Mouse (Mus musculus) heart, embryonic 15.5 days (tissue): Measurements from ENCODE around the gene Panx3. TPM values are rescaled to one million over a fixed set of nuclear protein-coding genes. Genes with fewer than 3 reads are reported as not detected.
A peak's percentile ranks its signal among the peaks of the same experiment; 100 is the strongest.

Source experiments
- ATAC-seq: fragments of 200-750 bp; cut with Nextera tagmentation; replicated peaks from 2 replicates; pipeline ENCODE4 v1.8.0; 2017; ENCODE audit warnings: low read depth, moderate TSS enrichment; ENCODE audit not compliant: insufficient number of reproducible peaks, insufficient read depth, low FRiP score
- H3K27ac ChIP-seq: fragments of 300-500 bp; sonication (generic); 2 replicates; pipeline ENCODE4 v1.5.1; 2015; ENCODE audit warnings: mild to moderate bottlenecking, inconsistent platforms
- H3K27me3 ChIP-seq: fragments of 300-500 bp; sonication (generic); 2 replicates; pipeline ENCODE4 v1.6.1; 2015; ENCODE audit warnings: inconsistent platforms
- H3K36me3 ChIP-seq: fragments of 300-500 bp; sonication (generic); 2 replicates; pipeline ENCODE4 v1.6.1; 2015; ENCODE audit warnings: mild to moderate bottlenecking, inconsistent platforms
- H3K4me1 ChIP-seq: fragments of 300-500 bp; sonication (generic); replicated peaks from 2 replicates; pipeline ENCODE4 v1.6.1; 2015; ENCODE audit warnings: inconsistent platforms
- H3K4me2 ChIP-seq: fragments of 300-500 bp; sonication (generic); 2 replicates; pipeline ENCODE4 v1.6.1; 2015; ENCODE audit warnings: inconsistent platforms, mild to moderate bottlenecking, moderate library complexity
- H3K4me3 ChIP-seq: fragments of 300-500 bp; sonication (generic); 2 replicates; pipeline ENCODE4 v1.5.1; 2015; ENCODE audit warnings: mild to moderate bottlenecking, inconsistent platforms
- H3K9ac ChIP-seq: fragments of 300-500 bp; sonication (generic); 2 replicates; pipeline ENCODE4 v1.6.1; 2015; ENCODE audit warnings: mild to moderate bottlenecking, inconsistent platforms
- H3K9me3 ChIP-seq: fragments of 300-500 bp; sonication (generic); replicated peaks from 2 replicates; pipeline ENCODE4 v1.6.1; 2016; ENCODE audit warnings: inconsistent platforms
- WGBS: fragments of 180-500 bp; shearing (Covaris S2); methylation state at CpG from one replicate; pipeline ENCODE4 v1.1.7; 2015; ENCODE audit warnings: mixed read lengths; 5-methylcytosine and 5-hydroxymethylcytosine counted together
- polyA plus RNA-seq: library from polyadenylated mRNA; unstranded; fragments of >200 nt; fragmentation: Nextera tagmentation; extraction: Ambion mirVana; gene quantifications from 2 replicates; pipeline ENCODE4 v1.2.1, GENCODE M21; 2015

Panx3 gene
- polyA plus RNA-seq, 1 experiment from 2014 or later, result 0.08 TPM

DNA sequence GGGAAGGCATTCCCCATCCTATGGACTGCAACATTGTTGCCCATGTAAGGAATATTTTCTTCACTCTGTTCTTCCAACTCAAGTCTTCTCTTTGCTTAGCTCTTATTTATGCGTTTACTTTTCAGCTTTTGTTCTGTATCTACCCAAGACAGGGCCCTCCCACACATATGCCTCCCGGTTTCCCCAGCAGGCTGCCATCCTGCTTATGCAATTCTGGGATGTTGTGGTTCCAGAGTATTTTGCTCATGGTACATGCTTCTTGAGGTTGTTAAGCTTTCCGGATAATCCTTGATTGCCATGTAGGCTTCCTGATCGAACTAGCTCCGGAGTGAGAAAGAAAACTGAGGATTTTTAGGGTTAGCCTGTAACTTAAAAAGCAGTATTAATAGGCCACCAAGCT, 53.8 kb downstream of the Panx3 start:
- ATAC-seq, result no peak
- Histone ChIP-seq H3K9me3 (no peaks in the 10 kb centered on the region), H3K9ac (no peak overlapping the region), H3K4me1 (peaks cover 9% of the 10 kb centered on the region), H3K27ac (no peak overlapping the region), H3K4me3 (no peak overlapping the region), H3K36me3 (no peaks in the 10 kb centered on the region), H3K4me2 (no peak overlapping the region), H3K27me3 (no peaks in the 10 kb centered on the region)
- WGBS, result 71% methylated on average over 5 of the region's 5 CpGs

DNA sequence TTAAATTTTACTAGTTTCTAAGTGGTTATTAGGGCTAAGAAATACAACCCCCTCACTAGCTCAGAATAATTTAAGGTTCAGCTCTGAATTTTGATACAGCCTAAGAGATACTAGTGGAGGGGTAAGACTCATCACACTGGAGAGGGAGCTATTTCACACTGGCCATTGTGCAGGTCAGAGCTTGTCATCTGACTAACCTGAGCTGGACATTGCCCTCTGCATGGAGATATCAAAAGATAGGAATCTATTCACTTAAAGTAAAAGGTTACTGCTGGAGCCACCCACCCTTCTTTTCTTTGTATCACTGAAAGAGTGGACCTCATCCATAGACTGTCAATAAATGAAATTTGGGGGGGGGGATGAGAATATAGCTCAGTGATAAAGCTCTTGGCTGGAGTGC, 54.7 kb downstream of the Panx3 start:
- Histone ChIP-seq H3K4me1 (peaks cover 9% of the 10 kb centered on the region), H3K36me3 (no peaks in the 10 kb centered on the region), H3K4me3 (0 out of 2 replicates have a peak overlapping the region, but pooled peaks have one; percentile 79), H3K4me2 (peak overlapping the region; percentile 84; the same call in 1 of the 2 replicates), H3K9ac (0 out of 2 replicates have a peak overlapping the region, but pooled peaks have one; percentile 53), H3K27ac (no peak overlapping the region), H3K9me3 (no peaks in the 10 kb centered on the region), H3K27me3 (no peaks in the 10 kb centered on the region)
- no peak for ATAC-seq

DNA sequence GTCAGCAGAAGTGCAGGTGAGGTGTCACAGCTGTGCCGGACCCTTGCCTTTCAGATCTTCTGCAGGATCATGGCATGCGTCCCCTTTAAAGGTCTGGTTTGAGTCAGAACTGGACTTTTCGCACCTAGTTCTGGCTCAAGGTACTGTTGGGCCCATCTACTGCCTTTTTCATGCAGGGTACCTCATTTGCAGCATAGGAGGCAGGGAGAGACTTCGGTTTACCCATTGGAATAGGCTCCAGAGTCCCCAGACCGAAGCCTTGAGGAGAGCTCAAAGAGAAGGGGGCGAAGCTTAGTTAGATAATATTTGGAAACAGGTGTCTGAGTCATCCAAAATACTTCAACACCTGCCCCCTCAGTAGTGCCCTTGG, 55.1 kb downstream of the Panx3 start:
- Histone ChIP-seq H3K27me3 (no peaks in the 10 kb centered on the region), H3K9me3 (no peaks in the 10 kb centered on the region), H3K4me1 (peaks cover 9% of the 10 kb centered on the region), H3K4me2 (peak overlapping the region; percentile 84), H3K9ac (peak overlapping the region; percentile 53), H3K36me3 (no peaks in the 10 kb centered on the region), H3K27ac (peak overlapping the region; percentile 87), H3K4me3 (peak overlapping the region; percentile 79)
- WGBS, result 20% methylated on average over 6 of the region's 6 CpGs
- ATAC-seq, result 0 out of 2 replicates have a peak, but pooled peaks have one; percentile 3

DNA sequence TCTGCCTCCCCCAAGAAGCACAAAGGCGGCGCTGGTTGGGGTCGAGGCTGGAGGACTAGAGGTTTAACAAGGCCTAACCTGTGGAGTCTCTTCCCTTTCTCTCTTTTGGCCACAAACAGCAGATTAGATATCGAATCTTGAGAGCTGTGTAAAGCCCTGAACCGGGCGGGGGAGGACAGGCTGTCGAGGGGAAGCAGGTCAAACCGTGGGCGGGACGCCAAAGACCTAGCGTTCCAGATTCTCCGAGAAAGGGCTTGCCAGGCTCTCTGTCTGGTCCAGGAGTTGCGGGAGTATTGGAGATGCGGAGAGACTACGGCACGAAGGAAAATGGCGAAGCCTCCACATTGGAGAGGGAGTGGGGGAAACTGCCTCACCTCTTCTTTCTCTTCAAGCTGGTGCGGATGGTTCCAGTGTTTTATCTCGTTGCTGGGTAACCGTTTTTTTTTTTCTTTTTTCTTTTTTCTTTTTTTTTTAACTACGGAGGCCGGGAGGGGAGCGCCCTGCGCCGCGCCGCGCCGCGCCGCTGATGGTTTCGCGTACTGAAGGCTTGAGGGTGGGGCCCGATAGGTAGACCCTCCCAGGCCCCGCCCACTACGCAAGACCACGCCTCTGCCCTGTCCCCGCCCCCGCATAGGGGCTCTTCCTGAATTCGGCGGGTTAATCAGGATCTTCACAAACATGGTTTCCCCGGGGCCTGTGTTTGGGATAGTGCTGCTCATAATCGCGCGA, 55.7 kb downstream of the Panx3 start, which contains the start of gene Spa17:
Gene Spa17, minus strand, starts transcription at position 541 of the 729 bp plus-strand sequence.
- Histone ChIP-seq H3K4me3 (peak within 1 kb of the TSS; percentile 79), H3K27ac (peak within 1 kb of the TSS; percentile 87), H3K27me3 (no peaks in the 10 kb centered on the region), H3K4me2 (peak within 1 kb of the TSS; percentile 84), H3K4me1 (peaks cover 9% of the 10 kb centered on the region), H3K36me3 (no peaks in the 10 kb centered on the region), H3K9me3 (no peaks in the 10 kb centered on the region), H3K9ac (peak within 1 kb of the TSS; percentile 69)
- peak; percentile 97 for ATAC-seq
- WGBS, result under 1% methylated on average over 45 of the region's 45 CpGs

Other genes with a start within 250 kb of the Panx3 start
- 0.11 and 0.13 TPM in 2 replicates for gene Robo3, start 236.0 kb downstream of the Panx3 start, polyA plus RNA-seq
- 9.5 and 14.8 TPM in 2 replicates for gene Msantd2, start 179.9 kb downstream of the Panx3 start, polyA plus RNA-seq
- 76.9 and 89.3 TPM in 2 replicates for gene Esam, start 141.2 kb downstream of the Panx3 start, polyA plus RNA-seq
- 2.3 and 2.5 TPM in 2 replicates for gene Vsig2, start 130.0 kb downstream of the Panx3 start, polyA plus RNA-seq
- gene Nrgn, start 116.3 kb downstream of the Panx3 start, polyA plus RNA-seq, result 5.9 and 6.3 TPM in 2 replicates
- 9.0 and 10.2 TPM in 2 replicates for gene Siae, start 113.5 kb downstream of the Panx3 start, polyA plus RNA-seq
- 5.7 and 9.3 TPM in 2 replicates for gene Spa17, start 55.5 kb downstream of the Panx3 start, polyA plus RNA-seq
- 94.8 and 102 TPM in 2 replicates for gene Tbrg1, start 11.9 kb downstream of the Panx3 start, polyA plus RNA-seq
- not detected in 2 replicates for gene Olfr160, start 47.0 kb upstream of the Panx3 start, polyA plus RNA-seq
- gene Olfr874, start 75.9 kb upstream of the Panx3 start, polyA plus RNA-seq, result not detected in 2 replicates
- gene Olfr875, start 102.6 kb upstream of the Panx3 start, polyA plus RNA-seq, result not detected in 2 replicates
- gene Olfr876, start 133.8 kb upstream of the Panx3 start, polyA plus RNA-seq, result not detected in 2 replicates
- gene Olfr877, start 185.0 kb upstream of the Panx3 start, polyA plus RNA-seq, result not detected in 2 replicates
- not detected in 2 replicates for gene Olfr145, start 227.5 kb upstream of the Panx3 start, polyA plus RNA-seq
- not detected in 2 replicates for gene Olfr878, start 248.6 kb upstream of the Panx3 start, polyA plus RNA-seq